Mouse (Mus musculus): ENCODE results near the gene Slco3a1.

DNA sequence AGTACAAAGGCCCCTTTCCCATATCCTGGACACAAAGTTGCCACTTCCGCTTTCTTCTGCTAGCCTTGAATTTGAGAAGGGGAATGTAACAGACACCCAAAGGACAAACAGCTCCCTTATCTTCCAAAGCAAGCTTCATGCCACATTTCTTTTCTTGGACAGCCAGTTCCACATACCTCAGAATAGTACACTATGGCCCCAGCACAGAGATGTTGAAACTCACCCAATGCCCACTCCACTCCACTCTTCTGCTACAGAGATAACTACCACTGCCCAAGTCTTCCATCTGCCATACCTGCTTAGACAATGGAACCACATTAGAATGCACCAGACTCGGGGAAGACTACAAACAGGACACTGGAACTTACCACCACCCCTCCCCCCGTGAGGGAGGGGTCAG lies 131.3 kb downstream of the Slco3a1 start:
- no peak for TF ChIP-seq CTCF (IDR thresholded peaks at IDR 0.05; ENCODE audit: control insufficient read depth, insufficient read depth, low read length)
- TF ChIP-seq POLR2A (IDR thresholded peaks at IDR 0.05; ENCODE audit: borderline replicate concordance, control insufficient read depth, low read depth, low read length) = no peak

All from bone marrow, adult 2 months (tissue).